Mouse (Mus musculus) megakaryocyte, embryonic 14.5 days (primary cell): Measurements from ENCODE around the gene Pola2.

Experiments
- FLI1 ChIP-seq: IDR thresholded peaks from 2 replicates; pipeline ENCODE4 v1.6.1; 2012; ENCODE audit warnings: low read length, inconsistent platforms, mixed read lengths
- GATA1 ChIP-seq: IDR thresholded peaks from 3 replicates; pipeline ENCODE4 v1.6.1; 2012; ENCODE audit warnings: mixed read lengths, low read length, inconsistent platforms, borderline replicate concordance

- TF ChIP-seq GATA1 (no peak), FLI1 (no peak)
Observed at GRCm38 (mm10) chr19:5962651-5963050, 1.4 kb downstream of the Pola2 start.
